Mouse (Mus musculus) effector memory CD4-positive, alpha-beta T cell, adult 7 months (primary cell): ENCODE results near the gene Eml5. TPM values are rescaled to one million over a fixed set of nuclear protein-coding genes. Genes with fewer than 3 reads are reported as not detected.

Experiments used
- polyA plus RNA-seq: library from polyadenylated mRNA; unstranded; fragments of 100-300 nt; shearing (Covaris generic); gene quantifications from one replicate; pipeline ENCODE4 v1.2.1, GENCODE M21; 2017

The Eml5 gene
- polyA plus RNA-seq = 11.3 TPM

GRCm38 (mm10) chr12:98900881-98901801, at the start of gene Eml5:
Eml5 (minus strand) TSS chr12:98901484.

GRCm38 (mm10) chr12:98920194-98920991, 19.1 kb upstream of the Eml5 start, which contains the start of gene Ttc8:
Ttc8 (plus strand) TSS chr12:98920574.

GRCm38 (mm10) chr12:98746746-98747379, 154.4 kb downstream of the Eml5 start, which contains the start of gene Zc3h14:
Zc3h14 (plus strand) TSS chr12:98746964.

GRCm38 (mm10) chr12:98736951-98737800, 164.1 kb downstream of the Eml5 start, which contains the start of gene Ptpn21:
Ptpn21 (minus strand) TSS chr12:98737405.

Other genes starting within 250 kb of the Eml5 start
- gene Ptpn21, start 164.1 kb downstream of the Eml5 start, polyA plus RNA-seq = 2.1 TPM
- 126 TPM for gene Zc3h14, start 154.5 kb downstream of the Eml5 start, polyA plus RNA-seq
- 1.6 TPM for gene Ttc8, start 19.1 kb upstream of the Eml5 start, polyA plus RNA-seq